Mouse (Mus musculus) central nervous system, embryonic 14 days (tissue): ENCODE measurements around the gene 1700020L24Rik. TPM values are rescaled to one million over a fixed set of nuclear protein-coding genes. Genes with fewer than 3 reads are reported as not detected.

ENCODE experiments used
- polyA plus RNA-seq: library from polyadenylated mRNA; depleted of rRNA; stranded (reverse); fragments of >200 nt; gene quantifications from 2 replicates; pipeline ENCODE4 v1.2.3, GENCODE M21; 2012; rRNA removed

Gene 1700020L24Rik
- 0.41 and 0.44 TPM in 2 replicates for polyA plus RNA-seq

DNA sequence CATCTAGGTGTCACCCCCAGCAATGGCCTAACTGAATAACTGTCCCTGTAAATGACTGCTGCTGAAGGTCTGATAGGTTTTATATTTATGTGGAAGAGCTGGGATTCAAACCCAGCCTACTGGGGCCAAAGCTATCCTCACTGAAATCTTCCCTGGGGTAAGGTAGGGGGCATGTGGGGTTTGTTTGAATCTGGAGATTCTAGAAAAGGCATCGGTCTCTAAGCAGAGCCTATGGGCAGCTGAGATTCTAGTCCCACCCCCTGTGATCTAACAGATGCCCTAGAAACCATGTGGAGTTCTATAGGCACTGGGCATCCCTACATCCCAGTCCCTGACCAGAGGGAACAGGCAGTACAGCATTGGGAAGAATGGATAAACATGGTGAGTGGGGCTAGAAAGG, at the start of gene 1700020L24Rik:
Gene 1700020L24Rik, plus strand, starts transcription at position 301 of the 400 bp plus-strand sequence.

GRCm38 (mm10) chr11:83409087-83409754, 28.3 kb upstream of the 1700020L24Rik start, which contains the start of gene Rasl10b:
TSS of gene Rasl10b (plus strand) at chr11:83409137.

DNA sequence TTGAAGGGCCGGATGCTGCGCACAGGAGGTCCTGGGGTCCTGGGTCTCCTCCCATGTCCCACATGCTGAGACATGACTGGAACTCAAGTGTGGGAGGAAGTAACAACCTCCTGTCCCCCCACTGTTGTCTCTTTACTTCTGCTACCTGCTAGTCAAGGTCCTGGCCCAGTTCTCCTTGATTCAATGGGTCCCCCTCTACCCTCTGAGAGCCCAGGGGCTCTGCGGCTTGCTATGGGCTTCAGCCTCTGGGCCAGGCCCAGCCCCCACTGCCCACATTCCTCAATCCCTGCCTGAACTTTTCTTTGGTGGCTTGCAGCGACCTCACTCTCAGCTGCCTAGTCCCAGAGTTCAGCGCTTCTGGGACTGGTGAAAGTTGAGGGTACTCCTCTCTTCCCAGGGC, 8.1 kb upstream of the 1700020L24Rik start, which contains the start of gene Gas2l2:
Gene Gas2l2, minus strand, starts transcription at position 101 of the 400 bp plus-strand sequence.

DNA sequence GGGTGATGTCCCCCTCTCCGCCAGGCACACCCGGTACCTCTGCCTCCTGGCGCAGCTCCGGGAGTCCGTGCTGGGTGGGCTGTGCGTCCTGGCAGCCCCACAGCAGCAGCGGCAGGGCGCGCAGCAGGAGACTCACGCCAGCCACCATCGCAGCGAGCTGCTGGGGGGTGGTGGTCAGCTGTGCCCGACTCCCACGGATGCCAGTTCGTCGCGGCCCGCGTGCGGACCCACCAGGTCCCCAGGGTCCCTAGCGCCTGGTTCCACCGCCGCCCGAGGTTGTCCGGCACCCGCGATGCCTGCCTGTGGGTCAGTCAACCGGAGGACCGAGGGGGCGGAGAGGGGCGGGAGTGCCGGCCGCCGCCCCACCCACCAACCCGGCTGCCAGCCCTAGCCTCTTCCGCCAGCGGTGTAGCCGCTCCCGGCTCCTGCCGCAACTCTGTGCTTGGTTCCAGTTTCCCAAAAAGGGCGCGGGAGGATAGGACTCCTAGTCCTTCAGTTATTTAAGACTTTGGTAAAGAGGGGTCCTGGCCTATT, 25.3 kb downstream of the 1700020L24Rik start, which contains the start of gene Mmp28:
Gene Mmp28, minus strand, starts transcription at position 361 of the 534 bp plus-strand sequence.

GRCm38 (mm10) chr11:83472324-83473234, 35.1 kb downstream of the 1700020L24Rik start, which contains the start of gene Taf15:
TSS of gene Taf15 (plus strand) at chr11:83473086.

Other genes starting within 250 kb of the 1700020L24Rik start
- 0.26 and 0.50 TPM in 2 replicates for gene Slfn3, start 246.3 kb upstream of the 1700020L24Rik start, polyA plus RNA-seq
- gene Slfn14, start 151.0 kb upstream of the 1700020L24Rik start, polyA plus RNA-seq = 0.04 and 0.06 TPM in 2 replicates
- gene Ap2b1, start 138.7 kb upstream of the 1700020L24Rik start, polyA plus RNA-seq = 91.3 and 95.0 TPM in 2 replicates
- gene Pex12, start 135.1 kb upstream of the 1700020L24Rik start, polyA plus RNA-seq = 13.1 and 15.2 TPM in 2 replicates
- gene Rasl10b, start 28.5 kb upstream of the 1700020L24Rik start, polyA plus RNA-seq = 43.2 and 47.1 TPM in 2 replicates
- 0.29 and 0.37 TPM in 2 replicates for gene Gas2l2, start 8.2 kb upstream of the 1700020L24Rik start, polyA plus RNA-seq
- 5.2 and 5.4 TPM in 2 replicates for gene Mmp28, start 25.4 kb downstream of the 1700020L24Rik start, polyA plus RNA-seq
- gene Taf15, start 35.4 kb downstream of the 1700020L24Rik start, polyA plus RNA-seq = 109 and 120 TPM in 2 replicates
- gene Heatr9, start 84.5 kb downstream of the 1700020L24Rik start, polyA plus RNA-seq = not detected in 2 replicates
- gene Ccl5, start 92.8 kb downstream of the 1700020L24Rik start, polyA plus RNA-seq = 0.65 and 2.0 TPM in 2 replicates
- 2.4 and 4.1 TPM in 2 replicates for gene Ccl9, start 141.0 kb downstream of the 1700020L24Rik start, polyA plus RNA-seq
- 1.4 and 2.4 TPM in 2 replicates for gene Ccl6, start 155.4 kb downstream of the 1700020L24Rik start, polyA plus RNA-seq
- gene Rpl9-ps1, start 207.9 kb downstream of the 1700020L24Rik start, polyA plus RNA-seq = not detected in 2 replicates
- 6.2 and 7.1 TPM in 2 replicates for gene Ccl3, start 211.7 kb downstream of the 1700020L24Rik start, polyA plus RNA-seq
- 4.9 and 7.8 TPM in 2 replicates for gene Ccl4, start 224.9 kb downstream of the 1700020L24Rik start, polyA plus RNA-seq